Comparison of ENCODE assay signal across 20 mouse cellular contexts in the genomic region with DNA sequence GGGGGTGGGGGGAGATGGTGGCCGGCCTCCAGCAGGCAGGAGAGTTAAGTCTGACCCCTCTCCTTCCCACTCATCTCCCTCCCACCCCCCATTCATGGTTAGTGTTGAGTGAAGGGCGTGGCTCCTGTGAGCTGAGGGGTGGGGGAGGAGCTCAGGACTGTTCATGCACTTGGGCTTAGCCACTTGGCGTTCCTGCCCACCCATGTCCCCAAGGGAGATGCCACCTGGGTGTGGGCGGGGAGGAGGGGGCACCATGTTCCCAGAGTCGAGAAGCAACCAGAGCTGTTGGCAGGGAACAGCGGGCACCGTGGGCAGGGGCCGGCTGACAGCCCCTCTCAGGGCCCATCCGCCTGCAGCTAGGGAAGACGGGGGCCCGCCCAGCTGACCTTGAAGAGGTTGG. TPM values are rescaled to one million over a fixed set of nuclear protein-coding genes. Genes with fewer than 3 reads are reported as not detected.
DNase-seq lines count a peak whose midpoint lies in the region; ATAC-seq and TF ChIP-seq lines count a peak whose summit lies in the region.
"Had no signal": no experiment of that assay in that cellular context is flagged by ENCODE, and none has a peak within 500 bp of the region (broad histone marks: within the 10 kb centered on the region; RNA-seq: fewer than 3 reads in every experiment).

No protein-coding gene starts in this region.

- no peak for TF ChIP-seq CTCF in lung, postnatal 0 days (IDR thresholded peaks at IDR 0.05)
- no peak for TF ChIP-seq CTCF in lung, adult 2 months (IDR thresholded peaks at IDR 0.05; ENCODE audit: insufficient read depth, low read length)

- peak; percentile 51 for ATAC-seq in lung, postnatal 0 days
- ATAC-seq: forebrain, embryonic 15.5 days had no signal

- no peak for TF ChIP-seq POLR2A in lung, adult 2 months (IDR thresholded peaks at IDR 0.05; ENCODE audit: borderline replicate concordance, extremely low read depth, low read depth, low read length)

- peak; percentile 54 for DNase-seq in layer of hippocampus, adult 11-12 months (ENCODE audit: low spot score)
- no peak for DNase-seq in layer of hippocampus, adult 9-10 months (ENCODE audit: low spot score)
- DNase-seq in lung, postnatal 0 days (ENCODE audit: low spot score): peak; percentile 43
- no peak for DNase-seq in lung, adult 2 months
- peak; percentile 61 for DNase-seq in ZHBTc4 (ENCODE audit: low read depth, low spot score)
- peak; percentile 66 to 72 for DNase-seq in left cerebral cortex, postnatal 36 days (ENCODE audit: low spot score in 2 of 2)
- no peak for DNase-seq in T-cell, adult 2 months (ENCODE audit: low spot score)
- DNase-seq: adrenal gland, postnatal 36 days; cerebellum, adult 18-20 months; gastrocnemius, adult 2 months; heart, postnatal 10 days; kidney, adult 9 months; kidney, postnatal 36 days; lung, postnatal 14 days had no signal

- 48% methylated on average over 10 of the region's 11 CpGs for WGBS in lung, postnatal 0 days
- 74% methylated on average over 11 of the region's 11 CpGs for WGBS in lung, adult 2 months

- H3K36me3 ChIP-seq in lung, postnatal 0 days (ENCODE audit: insufficient read depth, low read length): peaks cover 6% of the 10 kb centered on the region; the same call in 1 of the 2 replicates

- H3K27ac ChIP-seq in lung, postnatal 0 days (ENCODE audit: low read length): no peak overlapping the region; the same call in 1 of the 2 replicates
- H3K27ac ChIP-seq: forebrain, embryonic 15.5 days; gastrocnemius, adult 2 months; liver, embryonic 14.5 days; midbrain, embryonic 10.5 days had no signal

- no peaks in the 10 kb centered on the region for H3K27me3 ChIP-seq in lung, postnatal 0 days (replicated peaks; ENCODE audit: insufficient read depth, low read length)
- H3K27me3 ChIP-seq: forebrain, embryonic 15.5 days; hindbrain, embryonic 13.5 days had no signal

- no peak for TF ChIP-seq EP300 in lung, postnatal 0 days (IDR thresholded peaks at IDR 0.05)

- no peak overlapping the region for H3K9ac ChIP-seq in lung, postnatal 0 days (replicated peaks; ENCODE audit: low read depth)
- H3K9ac ChIP-seq: forebrain, embryonic 15.5 days; hindbrain, embryonic 13.5 days; liver, embryonic 14.5 days had no signal

- H3K4me3 ChIP-seq in lung, postnatal 0 days (ENCODE audit: low read depth, low read length): no peak overlapping the region
- H3K4me3 ChIP-seq in lung, adult 2 months (replicated peaks; ENCODE audit: extremely low read depth, low read depth, low read length): no peak overlapping the region
- H3K4me3 ChIP-seq: erythroblast, embryonic 14.5 days; forebrain, embryonic 15.5 days; gastrocnemius, adult 2 months; hindbrain, embryonic 13.5 days; midbrain, embryonic 10.5 days had no signal

- intact Hi-C loops in left cerebral cortex, postnatal 36 days (cut with DNase I): no loop called here

- no peaks in the 10 kb centered on the region for H3K9me3 ChIP-seq in lung, postnatal 0 days (ENCODE audit: low read length)
- H3K9me3 ChIP-seq: forebrain, embryonic 15.5 days; midbrain, embryonic 10.5 days had no signal

- H3K4me1 ChIP-seq in lung, postnatal 0 days (ENCODE audit: insufficient read depth, low read depth, low read length): peaks cover 14% of the 10 kb centered on the region; the same call in 1 of the 2 replicates
- H3K4me1 ChIP-seq in lung, adult 2 months (ENCODE audit: control insufficient read depth, insufficient read depth, low read length): peaks cover 10% of the 10 kb centered on the region

- no peak overlapping the region for H3K4me2 ChIP-seq in lung, postnatal 0 days (replicated peaks; ENCODE audit: low read depth, low read length)
- H3K4me2 ChIP-seq: forebrain, embryonic 15.5 days; heart, embryonic 11.5 days; hindbrain, embryonic 13.5 days had no signal

RNA-seq across cellular contexts. Expression of gene Src, which starts 18.3 kb away (rescaled TPM):
- 16.4 and 18.2 TPM in 2 replicates for polyA plus RNA-seq in lung, postnatal 0 days (2015; fragmentation: Nextera tagmentation; extraction: Ambion mirVana)
- 59.8 and 62.3 TPM in 2 replicates for polyA plus RNA-seq in lung, adult 2 months (2012; rRNA removed)
- total RNA-seq in left cerebral cortex, postnatal 36 days (2021): 100 to 1,000 TPM; 130 to 131 TPM

Comparison
In these comparisons a context has a peak if more than half of its experiments do, and no peak if none do; other contexts are left out.
1. DNase-seq: peak in layer of hippocampus, adult 11-12 months (single experiment), lung, postnatal 0 days (single experiment), ZHBTc4 (single experiment) and left cerebral cortex, postnatal 36 days (2 of 2); none in layer of hippocampus, adult 9-10 months (single experiment), lung, adult 2 months (single experiment) and T-cell, adult 2 months (single experiment).